In genomic region chr6:83711725-83712475, GRCm38 (mm10) we compare ENCODE assay signal across 10 mouse cellular contexts. TPM values are rescaled to one million over a fixed set of nuclear protein-coding genes. Genes with fewer than 3 reads are reported as not detected.
DNase-seq lines count a peak whose midpoint lies in the region; ATAC-seq and TF ChIP-seq lines count a peak whose summit lies in the region.
"Had no signal": no experiment of that assay in that cellular context is flagged by ENCODE, and none has a peak within 500 bp of the region (broad histone marks: within the 10 kb centered on the region; RNA-seq: fewer than 3 reads in every experiment).

No protein-coding gene starts in this region.

- peaks cover 99% of the 10 kb centered on the region for H3K27me3 ChIP-seq in heart, embryonic 15.5 days
- peaks cover 99% of the 10 kb centered on the region for H3K27me3 ChIP-seq in hindbrain, embryonic 14.5 days (ENCODE audit: control insufficient read depth, insufficient read depth, low read length)
- peaks cover 91% of the 10 kb centered on the region for H3K27me3 ChIP-seq in midbrain, postnatal 0 days (ENCODE audit: insufficient read depth, low read length)

- DNase-seq in heart, adult 11 months, result no peak
- DNase-seq in MN1 (ENCODE audit: low spot score), result peak; percentile 61
- DNase-seq in hindbrain, embryonic 14.5 days (ENCODE audit: low spot score), result no peak
- DNase-seq in midbrain, postnatal 0 days (ENCODE audit: low spot score), result no peak
- DNase-seq in embryo, embryonic 10 days (ENCODE audit: low spot score), result no peak
- no peak for DNase-seq in cerebellum, postnatal 4 days (ENCODE audit: low spot score in 2 of 2)
- DNase-seq in gastrocnemius, postnatal 4 days (ENCODE audit: low spot score in 2 of 2), result no peak
- DNase-seq: cerebellum, adult 11 months had no signal

- WGBS in heart, embryonic 15.5 days, result 3% methylated on average over 45 of the region's 45 CpGs
- under 1% methylated on average over 45 of the region's 45 CpGs for WGBS in hindbrain, embryonic 14.5 days
- 2% methylated on average over 44 of the region's 45 CpGs for WGBS in midbrain, postnatal 0 days

- no peak overlapping the region for H3K27ac ChIP-seq in heart, embryonic 15.5 days
- no peak overlapping the region for H3K27ac ChIP-seq in hindbrain, embryonic 14.5 days
- no peak overlapping the region for H3K27ac ChIP-seq in midbrain, postnatal 0 days (ENCODE audit: low read depth, low read length)

- no peak for ATAC-seq in heart, embryonic 15.5 days (replicated peaks; ENCODE audit: insufficient number of reproducible peaks, insufficient read depth, low FRiP score, low read depth)
- ATAC-seq in hindbrain, embryonic 14.5 days (ENCODE audit: low FRiP score), result no peak; the same call in 1 of the 2 replicates
- no peak for ATAC-seq in midbrain, postnatal 0 days (ENCODE audit: low FRiP score)

- H3K9ac ChIP-seq in heart, embryonic 15.5 days, result no peak overlapping the region
- H3K9ac ChIP-seq in hindbrain, embryonic 14.5 days, result no peak overlapping the region
- H3K9ac ChIP-seq in midbrain, postnatal 0 days (replicated peaks; ENCODE audit: low read length, poor library complexity, severe bottlenecking), result no peak overlapping the region

- H3K4me1 ChIP-seq in heart, embryonic 15.5 days (replicated peaks), result peaks cover 37% of the 10 kb centered on the region
- peaks cover 8% of the 10 kb centered on the region; the same call in 1 of the 2 replicates for H3K4me1 ChIP-seq in hindbrain, embryonic 14.5 days (replicated peaks; ENCODE audit: control insufficient read depth, insufficient read depth, low read length)
- peaks cover 4% of the 10 kb centered on the region; the same call in 1 of the 2 replicates for H3K4me1 ChIP-seq in midbrain, postnatal 0 days (ENCODE audit: insufficient read depth, low read length)

- H3K4me3 ChIP-seq in heart, embryonic 15.5 days, result peak overlapping the region; percentile 49
- peak overlapping the region; percentile 25 for H3K4me3 ChIP-seq in hindbrain, embryonic 14.5 days (replicated peaks; ENCODE audit: low read length)
- peak overlapping the region; percentile 25; the same call in 1 of the 2 replicates for H3K4me3 ChIP-seq in midbrain, postnatal 0 days (ENCODE audit: low read depth, low read length)

- peak overlapping the region; percentile 88 for H3K4me2 ChIP-seq in heart, embryonic 15.5 days
- peak overlapping the region; percentile 47 for H3K4me2 ChIP-seq in hindbrain, embryonic 14.5 days (replicated peaks)
- peak overlapping the region; percentile 45; the same call in 1 of the 2 replicates for H3K4me2 ChIP-seq in midbrain, postnatal 0 days (ENCODE audit: low read depth, low read length, poor library complexity, severe bottlenecking)

- no peaks in the 10 kb centered on the region for H3K9me3 ChIP-seq in heart, embryonic 15.5 days (replicated peaks)
- H3K9me3 ChIP-seq in hindbrain, embryonic 14.5 days (ENCODE audit: control insufficient read depth, low read length), result no peaks in the 10 kb centered on the region
- no peaks in the 10 kb centered on the region for H3K9me3 ChIP-seq in midbrain, postnatal 0 days (ENCODE audit: low read length)

- TF ChIP-seq CTCF in midbrain, postnatal 0 days (IDR thresholded peaks at IDR 0.05), result no peak

- no peaks in the 10 kb centered on the region for H3K36me3 ChIP-seq in heart, embryonic 15.5 days
- H3K36me3 ChIP-seq in hindbrain, embryonic 14.5 days (replicated peaks; ENCODE audit: control insufficient read depth, insufficient read depth), result no peaks in the 10 kb centered on the region
- H3K36me3 ChIP-seq in midbrain, postnatal 0 days (ENCODE audit: insufficient read depth, low read length), result no peaks in the 10 kb centered on the region

RNA-seq across cellular contexts. Expression of gene Vax2, which starts 0.8 kb away (rescaled TPM):
- polyA plus RNA-seq in heart, embryonic 15.5 days (2015; fragmentation: Nextera tagmentation; extraction: Ambion mirVana), result not detected in 2 replicates
- polyA plus RNA-seq in hindbrain, embryonic 14.5 days (2014; fragmentation: Nextera tagmentation; extraction: Ambion mirVana), result not detected in 2 replicates
- total RNA-seq in midbrain, postnatal 0 days (2014; rRNA removed), result not detected in 2 replicates
- not detected in 2 replicates for polyA plus RNA-seq in midbrain, postnatal 0 days (2015; fragmentation: Nextera tagmentation; extraction: Ambion mirVana)
- total RNA-seq in gastrocnemius, postnatal 4 days (2021), result not detected
- total RNA-seq: hematopoietic stem cell, adult 5-6 weeks had no signal

RNA-seq across cellular contexts. Expression of gene Atp6v1b1, which starts 30.9 kb away (rescaled TPM):
- polyA plus RNA-seq in heart, embryonic 15.5 days (2015; fragmentation: Nextera tagmentation; extraction: Ambion mirVana), result 0.16 TPM in 1 of 2 replicates, not detected in the other
- not detected in 2 replicates for polyA plus RNA-seq in hindbrain, embryonic 14.5 days (2014; fragmentation: Nextera tagmentation; extraction: Ambion mirVana)
- total RNA-seq in midbrain, postnatal 0 days (2014; rRNA removed), result 0.77 TPM in 1 of 2 replicates, not detected in the other
- 0.07 TPM in 1 of 2 replicates, not detected in the other for polyA plus RNA-seq in midbrain, postnatal 0 days (2015; fragmentation: Nextera tagmentation; extraction: Ambion mirVana)
- not detected for total RNA-seq in gastrocnemius, postnatal 4 days (2021)
- total RNA-seq: hematopoietic stem cell, adult 5-6 weeks had no signal

RNA-seq across cellular contexts. Expression of gene Cd207, which starts 34.2 kb away (rescaled TPM):
- 0.20 and 0.26 TPM in 2 replicates for polyA plus RNA-seq in heart, embryonic 15.5 days (2015; fragmentation: Nextera tagmentation; extraction: Ambion mirVana)
- polyA plus RNA-seq in hindbrain, embryonic 14.5 days (2014; fragmentation: Nextera tagmentation; extraction: Ambion mirVana), result not detected in 2 replicates
- total RNA-seq in midbrain, postnatal 0 days (2014; rRNA removed), result 0.16 TPM in 1 of 2 replicates, not detected in the other
- not detected in 2 replicates for polyA plus RNA-seq in midbrain, postnatal 0 days (2015; fragmentation: Nextera tagmentation; extraction: Ambion mirVana)
- not detected for total RNA-seq in gastrocnemius, postnatal 4 days (2021)
- total RNA-seq: hematopoietic stem cell, adult 5-6 weeks had no signal

RNA-seq across cellular contexts. Expression of gene Ankrd53, which starts 50.5 kb away (rescaled TPM):
- polyA plus RNA-seq in heart, embryonic 15.5 days (2015; fragmentation: Nextera tagmentation; extraction: Ambion mirVana), result 0.10 and 0.24 TPM in 2 replicates
- polyA plus RNA-seq in hindbrain, embryonic 14.5 days (2014; fragmentation: Nextera tagmentation; extraction: Ambion mirVana), result not detected in 2 replicates
- total RNA-seq in midbrain, postnatal 0 days (2014; rRNA removed), result not detected in 2 replicates
- polyA plus RNA-seq in midbrain, postnatal 0 days (2015; fragmentation: Nextera tagmentation; extraction: Ambion mirVana), result 0.10 and 0.12 TPM in 2 replicates
- total RNA-seq in gastrocnemius, postnatal 4 days (2021), result not detected
- total RNA-seq: hematopoietic stem cell, adult 5-6 weeks had no signal

RNA-seq across cellular contexts. Expression of gene Clec4f, which starts 55.9 kb away (rescaled TPM):
- polyA plus RNA-seq in heart, embryonic 15.5 days (2015; fragmentation: Nextera tagmentation; extraction: Ambion mirVana), result 0.19 and 0.50 TPM in 2 replicates
- polyA plus RNA-seq in hindbrain, embryonic 14.5 days (2014; fragmentation: Nextera tagmentation; extraction: Ambion mirVana), result not detected in 2 replicates
- total RNA-seq in midbrain, postnatal 0 days (2014; rRNA removed), result not detected in 2 replicates
- polyA plus RNA-seq in midbrain, postnatal 0 days (2015; fragmentation: Nextera tagmentation; extraction: Ambion mirVana), result 0.12 and 0.19 TPM in 2 replicates
- total RNA-seq in gastrocnemius, postnatal 4 days (2021), result under 1 TPM in 1 of 2 experiments, not detected in 1; 0.23 TPM
- total RNA-seq: hematopoietic stem cell, adult 5-6 weeks had no signal
